Mouse (Mus musculus) MN1 (cell line): ENCODE data around the gene Dok3.

Experiments
- DNase-seq: peaks from one replicate; pipeline ENCODE4 v3.0.0-alpha.2; 2016; ENCODE audit warnings: low spot score

Dok3 gene

GRCm38 (mm10) chr13:55507877-55508276 lies 21.2 kb downstream of the Dok3 start:
- DNase-seq, result no peak

- no peak for DNase-seq
Measured at GRCm38 (mm10) chr13:55506697-55507096, 22.4 kb downstream of the Dok3 start.

GRCm38 (mm10) chr13:55505810-55506209 lies 23.3 kb downstream of the Dok3 start:
- no peak for DNase-seq

GRCm38 (mm10) chr13:55504390-55504789 lies 24.7 kb downstream of the Dok3 start:
- no peak for DNase-seq

GRCm38 (mm10) chr13:55502405-55502804 lies 26.7 kb downstream of the Dok3 start:
- DNase-seq, result no peak

- no peak for DNase-seq
Measured at GRCm38 (mm10) chr13:55500575-55500974, 28.5 kb downstream of the Dok3 start.

- DNase-seq, result no peak
Measured at GRCm38 (mm10) chr13:55498906-55499305, 30.2 kb downstream of the Dok3 start.

GRCm38 (mm10) chr13:55496661-55497060 lies 32.4 kb downstream of the Dok3 start:
- no peak for DNase-seq

- DNase-seq, result peak; percentile 42
Measured at GRCm38 (mm10) chr13:55495702-55496101, 33.4 kb downstream of the Dok3 start.

- peak; percentile 92 for DNase-seq
Measured at GRCm38 (mm10) chr13:55494883-55495621, 34.0 kb downstream of the Dok3 start.

GRCm38 (mm10) chr13:55494257-55494656 lies 34.8 kb downstream of the Dok3 start:
- no peak for DNase-seq

GRCm38 (mm10) chr13:55487578-55488498 lies 41.3 kb downstream of the Dok3 start, which contains the start of gene Dbn1:
Gene Dbn1 (minus strand): TSS chr13:55488111.
- DNase-seq, result peak; percentile 72

GRCm38 (mm10) chr13:55486916-55487577 lies 42.0 kb downstream of the Dok3 start:
- DNase-seq, result peak; percentile 45

- DNase-seq, result peak; percentile 78
Measured at GRCm38 (mm10) chr13:55486029-55486794, 42.9 kb downstream of the Dok3 start.

- no peak for DNase-seq
Measured at GRCm38 (mm10) chr13:55484520-55485088, 44.5 kb downstream of the Dok3 start.

- peak; percentile 59 for DNase-seq
Measured at GRCm38 (mm10) chr13:55483593-55483992, 45.5 kb downstream of the Dok3 start.

GRCm38 (mm10) chr13:55483071-55483470 lies 46.0 kb downstream of the Dok3 start:
- no peak for DNase-seq

GRCm38 (mm10) chr13:55482542-55482941 lies 46.6 kb downstream of the Dok3 start:
- no peak for DNase-seq

GRCm38 (mm10) chr13:55479929-55480328 lies 49.2 kb downstream of the Dok3 start:
- no peak for DNase-seq

- DNase-seq, result no peak
Measured at GRCm38 (mm10) chr13:55479008-55479407, 50.1 kb downstream of the Dok3 start.

- no peak for DNase-seq
Measured at GRCm38 (mm10) chr13:55478036-55478435, 51.1 kb downstream of the Dok3 start.
